Mouse (Mus musculus): ENCODE measurements at regions not wholly inside any gene's neighbourhood (a gene's known extent, or its start where the extent isn't known, plus 50 kb on each side); places are given as distances from the start of the nearest gene placed in this dataset.

DNA sequence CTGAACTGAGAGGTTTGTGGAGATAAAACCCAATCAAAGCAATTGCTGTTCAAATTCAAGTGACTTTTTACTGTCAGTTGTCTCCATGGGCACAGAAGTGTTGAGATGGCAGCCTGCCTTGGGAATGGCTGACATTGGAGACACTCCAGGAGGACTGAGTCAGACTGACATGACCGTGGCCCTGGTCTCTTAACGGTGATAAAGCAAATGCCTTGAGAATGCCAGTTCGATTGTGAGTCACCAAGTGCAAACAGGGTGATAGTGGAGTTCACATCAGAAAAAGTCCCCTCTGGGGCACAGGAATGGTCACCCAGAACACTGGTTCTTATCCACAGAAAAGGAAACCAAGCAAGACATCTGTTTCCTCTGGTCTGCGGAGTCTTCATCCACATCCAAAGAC is 362.8 kb upstream of the Thbs1 start:
- no peak for ATAC-seq (ENCODE audit: insufficient number of reproducible peaks, insufficient read depth, low FRiP score, low TSS enrichment)
- H3K4me2 ChIP-seq (replicated peaks) = no peak overlapping the region
- H3K9ac ChIP-seq = no peak overlapping the region
- no peaks in the 10 kb centered on the region for H3K36me3 ChIP-seq
- 87% methylated on average over 4 of the region's 4 CpGs for WGBS
- H3K4me3 ChIP-seq = no peak overlapping the region
- H3K9me3 ChIP-seq = no peaks in the 10 kb centered on the region
- no peaks in the 10 kb centered on the region for H3K27me3 ChIP-seq
- no peak overlapping the region for H3K27ac ChIP-seq
- no peaks in the 10 kb centered on the region for H3K4me1 ChIP-seq

DNA sequence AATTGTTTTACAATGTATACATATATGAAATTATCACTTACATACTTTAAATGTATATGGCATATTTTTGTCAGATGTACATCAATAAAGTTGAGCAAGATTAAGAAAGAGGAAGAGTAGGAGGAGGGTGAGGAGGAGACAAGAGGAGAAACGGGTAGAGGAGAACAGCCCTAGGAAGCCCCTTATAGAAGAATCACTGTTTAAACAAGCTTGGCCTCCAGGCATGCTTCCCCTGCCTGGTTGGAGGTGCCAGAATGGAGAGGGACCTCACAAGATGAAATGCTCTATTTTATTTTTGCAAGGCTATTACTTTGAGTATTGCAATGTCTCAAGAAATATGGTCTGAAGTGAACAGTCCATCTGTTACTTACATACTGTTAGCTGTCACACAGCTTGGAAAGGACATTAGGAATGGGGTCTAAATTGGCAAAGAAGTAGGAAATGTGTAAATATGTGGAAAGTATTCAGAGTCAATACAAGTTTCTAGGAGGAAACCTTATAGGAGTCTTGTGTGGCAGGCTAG is 352.1 kb upstream of the Thbs1 start:
- Histone ChIP-seq H3K9me3 (no peaks in the 10 kb centered on the region), H3K4me3 (no peak overlapping the region), H3K4me1 (no peaks in the 10 kb centered on the region), H3K27ac (no peak overlapping the region), H3K36me3 (no peaks in the 10 kb centered on the region), H3K27me3 (no peaks in the 10 kb centered on the region), H3K9ac (no peak overlapping the region), H3K4me2 (replicated peaks) (no peak overlapping the region)
- no peak for ATAC-seq (ENCODE audit: insufficient number of reproducible peaks, insufficient read depth, low FRiP score, low TSS enrichment)
- 48% methylated on average over 1 of the region's 1 CpGs for WGBS

DNA sequence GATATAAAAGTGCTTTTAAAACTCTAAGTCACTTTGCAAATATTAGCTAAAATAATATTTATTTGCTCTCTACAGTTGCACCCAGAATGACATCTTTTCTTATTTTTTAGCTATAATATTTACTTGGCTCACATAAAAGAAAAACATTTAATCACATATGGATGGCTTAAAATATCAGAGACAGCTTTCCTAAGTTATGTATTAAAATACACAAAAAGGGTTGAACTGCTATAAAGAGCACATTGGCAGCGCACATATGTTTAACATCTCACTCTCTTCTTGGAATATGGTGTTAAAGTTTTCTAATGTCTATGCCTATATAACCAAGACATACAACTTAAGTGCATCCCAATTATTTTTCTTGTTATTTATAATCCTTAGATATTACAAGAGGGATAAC is 348.0 kb upstream of the Thbs1 start:
- no peaks in the 10 kb centered on the region for H3K4me1 ChIP-seq
- 86% methylated on average over 1 of the region's 1 CpGs for WGBS
- no peaks in the 10 kb centered on the region for H3K36me3 ChIP-seq
- no peaks in the 10 kb centered on the region for H3K27me3 ChIP-seq
- no peak overlapping the region for H3K4me3 ChIP-seq
- H3K27ac ChIP-seq = no peak overlapping the region
- H3K9me3 ChIP-seq = no peaks in the 10 kb centered on the region
- H3K9ac ChIP-seq = no peak overlapping the region
- no peak for ATAC-seq (ENCODE audit: insufficient number of reproducible peaks, insufficient read depth, low FRiP score, low TSS enrichment)
- no peak overlapping the region for H3K4me2 ChIP-seq (replicated peaks)

DNA sequence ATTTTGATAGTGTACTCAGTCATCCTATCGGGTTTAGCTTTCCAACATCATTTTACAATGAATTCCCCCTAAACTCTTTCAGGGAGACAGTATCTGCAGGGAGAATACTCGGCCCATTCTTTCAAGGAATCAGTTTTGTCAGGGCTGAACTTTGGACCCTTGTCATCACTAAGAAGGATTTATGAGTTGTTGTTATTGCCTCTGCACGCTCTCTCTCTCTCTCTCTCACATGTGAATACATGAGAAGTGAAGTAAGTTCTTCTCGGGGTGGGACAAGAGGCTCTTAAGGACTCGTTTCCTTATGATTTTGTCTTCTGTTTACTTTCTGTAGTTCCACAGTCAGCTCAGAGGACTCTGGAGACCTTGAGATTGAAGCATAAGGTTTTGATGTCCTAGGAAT is 346.1 kb upstream of the Thbs1 start:
- H3K4me2 ChIP-seq (replicated peaks) = no peak overlapping the region
- H3K9me3 ChIP-seq = no peaks in the 10 kb centered on the region
- no peak for ATAC-seq (ENCODE audit: insufficient number of reproducible peaks, insufficient read depth, low FRiP score, low TSS enrichment)
- 0 out of 2 replicates have a peak, but pooled peaks cover 3% of the 10 kb centered on the region for H3K4me1 ChIP-seq
- H3K9ac ChIP-seq = no peak overlapping the region
- 62% methylated on average over 5 of the region's 5 CpGs for WGBS
- H3K27ac ChIP-seq = no peak overlapping the region
- H3K4me3 ChIP-seq = no peak overlapping the region
- H3K36me3 ChIP-seq = no peaks in the 10 kb centered on the region
- no peaks in the 10 kb centered on the region for H3K27me3 ChIP-seq

DNA sequence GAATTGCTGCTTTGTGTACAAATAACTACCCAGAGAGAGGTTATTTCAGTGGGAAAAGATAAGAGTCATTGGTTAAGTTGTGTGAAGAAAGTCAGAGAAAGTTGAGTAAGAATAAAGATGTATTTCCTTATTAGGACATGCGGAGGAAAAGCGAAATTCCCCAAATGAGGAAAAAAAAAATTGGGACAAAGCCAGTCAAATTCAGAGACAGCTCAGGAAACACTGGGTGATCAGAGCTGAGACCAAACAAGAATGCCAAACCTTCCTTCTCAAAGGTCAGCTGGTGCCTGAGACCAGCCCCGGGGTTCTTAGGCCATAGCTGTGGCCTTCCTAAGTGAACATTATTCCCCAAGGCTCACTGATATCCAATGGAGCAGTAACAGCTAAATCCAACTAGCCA is 345.2 kb upstream of the Thbs1 start:
- Histone ChIP-seq H3K4me2 (replicated peaks) (no peak overlapping the region), H3K9ac (no peak overlapping the region), H3K9me3 (no peaks in the 10 kb centered on the region), H3K4me3 (no peak overlapping the region), H3K4me1 (0 out of 2 replicates have a peak, but pooled peaks cover 3% of the 10 kb centered on the region), H3K27ac (no peak overlapping the region), H3K36me3 (no peaks in the 10 kb centered on the region), H3K27me3 (no peaks in the 10 kb centered on the region)
- WGBS = 74% methylated on average over 3 of the region's 3 CpGs
- ATAC-seq (ENCODE audit: insufficient number of reproducible peaks, insufficient read depth, low FRiP score, low TSS enrichment) = no peak

DNA sequence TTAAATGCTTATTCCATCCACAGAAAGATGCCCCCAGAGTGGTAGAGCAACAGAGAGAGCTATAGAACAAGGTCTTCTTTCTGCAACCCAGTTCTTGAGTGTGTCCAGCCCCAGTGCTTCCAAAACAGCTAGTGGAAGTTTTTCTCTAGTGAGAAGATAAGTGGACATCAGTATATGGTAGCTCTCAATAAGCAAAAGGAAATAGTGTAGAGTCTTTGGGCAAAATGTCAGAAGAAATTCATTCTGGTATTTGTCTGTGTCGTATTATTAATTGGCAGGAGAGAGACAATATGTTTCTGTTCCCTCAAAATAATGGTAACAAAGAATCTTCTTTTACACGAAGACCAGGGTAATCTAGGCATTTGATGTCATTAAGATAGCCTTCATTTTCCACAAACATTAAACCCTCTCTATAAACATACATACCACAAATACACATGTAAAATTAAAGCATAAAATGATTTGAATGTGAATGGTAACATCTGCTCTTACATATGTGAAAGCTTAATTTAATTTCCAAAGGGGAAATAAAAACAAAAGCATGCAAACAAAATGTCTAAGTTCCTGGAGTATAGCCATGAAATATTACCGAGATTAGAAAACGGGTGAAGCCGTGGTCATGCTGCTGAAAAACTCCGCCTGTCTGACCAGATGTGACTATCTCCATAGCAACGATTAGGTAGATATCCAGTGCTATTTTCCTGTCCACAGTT is 342.1 kb upstream of the Thbs1 start:
- Histone ChIP-seq H3K27me3 (no peaks in the 10 kb centered on the region), H3K27ac (no peak overlapping the region), H3K4me2 (replicated peaks) (no peak overlapping the region), H3K4me1 (0 out of 2 replicates have a peak, but pooled peaks cover 3% of the 10 kb centered on the region), H3K4me3 (no peak overlapping the region), H3K9ac (no peak overlapping the region), H3K36me3 (no peaks in the 10 kb centered on the region), H3K9me3 (no peaks in the 10 kb centered on the region)
- ATAC-seq (ENCODE audit: insufficient number of reproducible peaks, insufficient read depth, low FRiP score, low TSS enrichment) = no peak
- WGBS = 60% methylated on average over 7 of the region's 7 CpGs

DNA sequence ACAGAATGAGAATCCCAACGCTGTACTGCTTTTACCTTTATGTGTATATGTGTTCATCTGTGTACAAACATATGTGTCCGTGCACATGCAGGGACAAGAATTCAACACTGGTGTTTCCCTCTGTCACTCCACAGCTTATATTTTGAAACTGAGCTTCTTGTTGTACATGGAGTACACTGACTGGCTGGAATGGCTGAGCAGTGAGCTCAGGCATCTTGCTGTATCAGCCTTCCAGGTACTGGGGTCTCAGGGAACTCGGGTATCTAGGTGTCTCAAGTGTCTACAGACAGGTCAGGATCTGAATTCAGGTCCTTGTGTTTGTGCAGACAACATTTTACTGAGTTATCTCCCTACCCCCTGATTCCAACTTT is 341.6 kb upstream of the Thbs1 start:
- Histone ChIP-seq H3K4me1 (0 out of 2 replicates have a peak, but pooled peaks cover 3% of the 10 kb centered on the region), H3K4me3 (no peak overlapping the region), H3K27me3 (no peaks in the 10 kb centered on the region), H3K4me2 (replicated peaks) (no peak overlapping the region), H3K9me3 (no peaks in the 10 kb centered on the region), H3K36me3 (no peaks in the 10 kb centered on the region), H3K27ac (no peak overlapping the region), H3K9ac (no peak overlapping the region)
- no peak for ATAC-seq (ENCODE audit: insufficient number of reproducible peaks, insufficient read depth, low FRiP score, low TSS enrichment)
- WGBS = 76% methylated on average over 3 of the region's 3 CpGs

DNA sequence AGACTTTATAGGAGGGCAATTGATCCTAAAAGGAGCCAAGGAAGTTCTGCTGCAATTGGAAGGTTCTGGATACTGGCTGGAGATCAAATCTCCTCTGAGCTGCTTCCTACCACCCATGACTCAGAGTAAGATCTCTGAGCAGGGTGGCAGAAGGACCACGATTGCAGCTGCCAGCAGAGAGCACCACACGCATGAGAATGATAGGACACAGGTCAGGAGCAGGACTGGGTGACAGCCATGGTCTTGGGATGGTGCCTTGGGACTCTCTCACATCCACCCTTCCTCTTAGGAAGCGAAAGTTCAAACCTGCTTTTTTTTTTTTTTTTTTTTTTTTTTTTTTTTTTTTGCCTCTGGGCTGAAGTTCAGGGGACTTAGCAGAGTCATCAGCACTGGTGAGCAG is 331.4 kb upstream of the Thbs1 start:
- Histone ChIP-seq H3K4me3 (no peak overlapping the region), H3K9me3 (no peaks in the 10 kb centered on the region), H3K9ac (no peak overlapping the region), H3K27ac (no peak overlapping the region), H3K4me2 (replicated peaks) (no peak overlapping the region), H3K4me1 (no peaks in the 10 kb centered on the region), H3K27me3 (no peaks in the 10 kb centered on the region), H3K36me3 (no peaks in the 10 kb centered on the region)
- ATAC-seq (ENCODE audit: insufficient number of reproducible peaks, insufficient read depth, low FRiP score, low TSS enrichment) = no peak
- WGBS = 86% methylated on average over 3 of the region's 3 CpGs

DNA sequence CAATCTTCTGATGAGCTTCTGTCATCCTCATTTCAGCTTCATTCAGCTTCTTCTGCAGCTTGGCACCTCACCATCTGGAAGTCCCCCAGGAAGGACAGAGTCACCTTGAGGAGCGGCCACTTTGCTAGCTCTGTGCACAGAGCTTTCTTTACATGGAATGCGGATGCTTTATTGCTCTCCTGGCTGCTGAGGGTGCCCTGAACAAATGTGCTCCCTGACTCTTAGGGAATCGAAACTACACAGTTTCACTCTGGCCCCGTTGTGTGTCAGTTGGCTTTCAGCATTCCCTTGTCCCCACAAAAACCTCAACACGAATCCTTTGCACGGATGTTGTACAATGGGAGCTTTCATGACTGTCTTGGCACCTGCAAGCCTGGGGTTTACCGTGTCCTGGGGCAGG is 330.9 kb upstream of the Thbs1 start:
- Histone ChIP-seq H3K9ac (no peak overlapping the region), H3K4me1 (no peaks in the 10 kb centered on the region), H3K4me3 (no peak overlapping the region), H3K4me2 (replicated peaks) (no peak overlapping the region), H3K9me3 (no peaks in the 10 kb centered on the region), H3K36me3 (no peaks in the 10 kb centered on the region), H3K27ac (no peak overlapping the region), H3K27me3 (no peaks in the 10 kb centered on the region)
- 72% methylated on average over 7 of the region's 7 CpGs for WGBS
- no peak for ATAC-seq (ENCODE audit: insufficient number of reproducible peaks, insufficient read depth, low FRiP score, low TSS enrichment)

DNA sequence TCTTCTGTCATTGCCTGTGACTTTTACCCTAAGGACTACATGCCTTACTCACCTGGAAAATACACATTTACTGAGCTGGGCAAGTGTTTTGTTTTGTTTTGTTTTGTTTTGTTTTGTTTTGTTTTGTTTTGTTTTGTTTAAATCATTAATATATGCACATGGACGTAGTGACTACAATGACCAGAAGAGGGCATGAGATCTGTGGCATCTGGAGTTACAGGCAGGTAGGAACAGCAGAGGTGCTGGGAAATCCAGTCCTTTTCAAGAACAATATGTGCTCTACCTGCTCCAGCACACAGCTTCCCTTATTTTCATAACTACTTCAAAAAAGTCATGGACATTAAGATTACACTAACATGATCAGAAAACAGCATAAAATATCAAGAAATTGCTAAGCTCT is 324.4 kb upstream of the Thbs1 start:
- Histone ChIP-seq H3K36me3 (no peaks in the 10 kb centered on the region), H3K9ac (no peak overlapping the region)
- WGBS = 65% methylated on average over 1 of the region's 1 CpGs

DNA sequence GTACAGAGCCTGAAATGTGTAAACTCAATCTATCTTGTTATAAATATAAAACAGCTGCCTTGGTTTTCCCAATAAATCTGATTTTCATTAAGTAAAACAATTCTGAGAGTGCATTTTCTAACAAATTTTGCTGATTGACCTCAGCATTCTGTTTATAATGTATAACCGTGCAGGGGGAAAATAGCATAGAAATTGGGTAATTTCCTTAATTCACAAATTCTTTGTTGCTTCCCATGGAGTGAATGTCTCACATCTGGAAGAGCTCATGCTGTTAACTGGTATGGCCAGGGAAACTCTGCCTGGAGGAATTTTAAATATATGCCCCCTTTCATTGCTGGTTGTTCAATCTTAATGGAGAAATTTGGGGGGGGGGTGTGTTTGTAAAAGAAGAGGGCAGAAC is 317.4 kb upstream of the Thbs1 start:
- peak overlapping the region; percentile 65 for H3K27ac ChIP-seq

More for the DNA sequence above, 324.4 kb upstream of the Thbs1 start:
- Histone ChIP-seq H3K4me3 (no peak overlapping the region), H3K4me2 (replicated peaks) (no peak overlapping the region), H3K27ac (no peak overlapping the region), H3K9me3 (no peaks in the 10 kb centered on the region), H3K4me1 (no peaks in the 10 kb centered on the region), H3K27me3 (no peaks in the 10 kb centered on the region)
- no peak for ATAC-seq (ENCODE audit: insufficient number of reproducible peaks, insufficient read depth, low FRiP score, low TSS enrichment)

DNA sequence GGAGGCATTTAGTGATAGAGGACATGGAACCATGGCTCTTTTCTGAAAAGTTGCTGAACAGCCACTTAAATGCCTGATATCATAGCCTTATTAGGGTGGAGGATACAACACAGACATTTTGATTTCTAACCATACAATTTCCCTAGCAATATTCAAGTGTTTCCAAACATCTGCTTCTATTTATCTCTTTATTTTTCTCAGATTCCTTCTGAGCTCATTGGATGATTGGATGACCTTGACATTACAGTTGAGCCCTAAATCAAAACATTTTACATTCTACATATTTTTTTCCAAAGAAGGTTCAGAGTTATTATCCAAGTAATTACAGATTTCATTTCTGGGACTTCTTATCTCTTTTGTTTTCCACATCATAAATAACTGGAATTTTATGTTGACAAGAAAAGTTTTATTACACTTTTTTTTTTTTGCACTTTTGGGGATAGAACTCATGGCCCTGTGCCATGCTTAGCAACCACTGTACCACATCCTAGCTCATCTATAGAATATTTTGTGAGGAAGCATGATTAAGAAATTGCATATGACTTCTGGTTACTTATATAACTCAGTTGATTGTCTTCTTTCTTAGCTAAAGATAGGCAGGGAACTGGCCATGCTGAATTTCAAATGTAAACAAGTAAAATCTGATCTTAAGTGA is 309.6 kb upstream of the Thbs1 start:
- Histone ChIP-seq H3K4me1 (0 out of 2 replicates have a peak, but pooled peaks cover 6% of the 10 kb centered on the region), H3K27ac (no peak overlapping the region), H3K4me2 (replicated peaks) (no peak overlapping the region), H3K27me3 (no peaks in the 10 kb centered on the region), H3K4me3 (no peak overlapping the region), H3K9ac (no peak overlapping the region), H3K9me3 (no peaks in the 10 kb centered on the region), H3K36me3 (no peaks in the 10 kb centered on the region)
- ATAC-seq (ENCODE audit: insufficient number of reproducible peaks, insufficient read depth, low FRiP score, low TSS enrichment) = no peak

More for the DNA sequence above, 317.4 kb upstream of the Thbs1 start:
- Histone ChIP-seq H3K27me3 (no peaks in the 10 kb centered on the region), H3K4me1 (peaks cover 10% of the 10 kb centered on the region), H3K9ac (no peak overlapping the region), H3K9me3 (no peaks in the 10 kb centered on the region), H3K4me3 (no peak overlapping the region), H3K4me2 (replicated peaks) (no peak overlapping the region), H3K36me3 (no peaks in the 10 kb centered on the region)
- no peak for ATAC-seq (ENCODE audit: insufficient number of reproducible peaks, insufficient read depth, low FRiP score, low TSS enrichment)
- WGBS = 12% methylated on average over 1 of the region's 1 CpGs

All from embryonic facial prominence, embryonic 12.5 days (tissue).